Mouse (Mus musculus) limb, embryonic 11.5 days (tissue): ENCODE measurements at regions not wholly inside any gene's neighbourhood (a gene's known extent, or its start where the extent isn't known, plus 50 kb on each side); places are given as distances from the start of the nearest gene placed in this dataset.
"Not testable (repeated sequence)": the region's sequence is repeated elsewhere in the genome, so short reads cannot be mapped to it uniquely, and the experiment has no call there.

ENCODE experiments used
- ATAC-seq: fragments of 200-750 bp; cut with Nextera tagmentation; 2 replicates; pipeline ENCODE4 v1.8.0; 2017; ENCODE audit warnings: low read depth; ENCODE audit not compliant: insufficient number of reproducible peaks, low FRiP score, low TSS enrichment
- DNase-seq: peaks from one replicate; pipeline ENCODE4 v3.0.0-alpha.2; 2015; ENCODE audit warnings: low spot score
- H3K27ac ChIP-seq: fragments of 300-500 bp; sonication (generic); replicated peaks from 2 replicates; pipeline ENCODE4 v1.5.1; 2014; ENCODE audit warnings: low read depth, mild to moderate bottlenecking, low read length
- H3K27me3 ChIP-seq: fragments of 300-500 bp; sonication (generic); 2 replicates; pipeline ENCODE4 v1.6.1; 2014; ENCODE audit warnings: mild to moderate bottlenecking, low read length, mixed read lengths; ENCODE audit not compliant: control insufficient read depth, insufficient read depth
- H3K36me3 ChIP-seq: fragments of 300-500 bp; sonication (generic); 2 replicates; pipeline ENCODE4 v1.6.1; 2014; ENCODE audit warnings: mild to moderate bottlenecking, low read length, moderate library complexity, mixed read lengths; ENCODE audit not compliant: control insufficient read depth, insufficient read depth
- H3K4me1 ChIP-seq: fragments of 300-500 bp; sonication (generic); 2 replicates; pipeline ENCODE4 v1.6.1; 2014; ENCODE audit warnings: low read length, mixed read lengths; ENCODE audit not compliant: control insufficient read depth, insufficient read depth
- H3K4me2 ChIP-seq: fragments of 300-500 bp; sonication (generic); 2 replicates; pipeline ENCODE4 v1.6.1; 2014; ENCODE audit warnings: low read depth, mild to moderate bottlenecking, moderate library complexity; ENCODE audit not compliant: severe bottlenecking
- H3K4me3 ChIP-seq: fragments of 300-500 bp; sonication (generic); 2 replicates; pipeline ENCODE4 v1.5.1; 2014; ENCODE audit warnings: low read depth, low read length
- H3K9ac ChIP-seq: fragments of 300-500 bp; sonication (generic); 2 replicates; pipeline ENCODE4 v1.6.1; 2014; ENCODE audit warnings: mild to moderate bottlenecking, low read length
- H3K9me3 ChIP-seq: fragments of 300-500 bp; sonication (generic); 2 replicates; pipeline ENCODE4 v1.6.1; 2016; ENCODE audit warnings: low read length; ENCODE audit not compliant: control insufficient read depth
- WGBS: fragments of 180-500 bp; shearing (Covaris S2); extraction: QIAGEN DNeasy Blood & Tissue Kit; methylation state at CpG from one replicate; pipeline ENCODE4 v1.1.7; 2014; 5-methylcytosine and 5-hydroxymethylcytosine counted together

DNA sequence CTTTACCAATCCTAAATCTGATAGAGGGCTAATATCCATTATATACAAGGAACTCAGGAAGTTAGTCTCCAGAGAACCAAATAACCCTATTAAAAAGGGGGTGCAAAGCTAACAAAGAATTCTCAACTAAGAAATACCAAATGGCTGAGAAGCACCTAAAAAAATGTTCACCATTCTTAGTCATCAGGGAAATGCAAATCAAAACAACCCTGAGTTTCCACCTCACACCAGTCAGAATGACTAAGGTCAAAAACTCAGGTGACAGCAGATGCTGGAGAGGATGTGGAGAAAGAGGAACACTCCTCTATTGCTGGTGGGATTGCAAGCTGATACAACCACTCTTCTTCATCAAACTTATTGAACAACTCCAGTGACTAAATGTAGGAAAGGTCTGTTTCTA is 154.9 kb upstream of the Intu start:
- not testable (repeated sequence) for H3K27me3 ChIP-seq, ATAC-seq, DNase-seq, H3K9ac ChIP-seq, H3K27ac ChIP-seq, H3K36me3 ChIP-seq, H3K9me3 ChIP-seq, H3K4me3 ChIP-seq, H3K4me2 ChIP-seq, H3K4me1 ChIP-seq

DNA sequence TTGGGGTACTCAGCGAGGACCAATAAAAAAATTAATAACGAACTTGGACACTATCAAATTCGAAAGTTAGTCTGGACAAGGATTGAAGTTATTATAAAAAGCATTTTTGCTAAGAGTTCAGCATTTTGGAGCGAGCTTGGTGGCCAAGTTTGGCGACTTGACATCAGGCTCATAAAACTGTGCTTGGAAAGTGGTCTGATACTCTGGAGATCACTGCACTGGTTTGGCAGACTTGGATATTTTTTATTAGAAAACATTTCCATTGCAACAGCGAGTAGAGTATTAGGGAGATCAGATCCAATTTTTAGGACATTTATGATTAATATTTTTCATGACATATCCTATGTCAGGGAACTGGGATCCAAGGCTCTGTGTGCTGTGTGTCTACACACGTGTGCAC is 153.7 kb upstream of the Intu start:
- H3K27me3 ChIP-seq = no peaks in the 10 kb centered on the region
- H3K4me2 ChIP-seq = no peak overlapping the region
- no peak overlapping the region for H3K9ac ChIP-seq
- H3K27ac ChIP-seq = no peak overlapping the region
- no peaks in the 10 kb centered on the region for H3K4me1 ChIP-seq
- no peaks in the 10 kb centered on the region for H3K9me3 ChIP-seq
- no peak for DNase-seq
- H3K36me3 ChIP-seq = no peaks in the 10 kb centered on the region
- no peak overlapping the region for H3K4me3 ChIP-seq
- 79% methylated on average over 7 of the region's 7 CpGs for WGBS
- ATAC-seq = no peak

DNA sequence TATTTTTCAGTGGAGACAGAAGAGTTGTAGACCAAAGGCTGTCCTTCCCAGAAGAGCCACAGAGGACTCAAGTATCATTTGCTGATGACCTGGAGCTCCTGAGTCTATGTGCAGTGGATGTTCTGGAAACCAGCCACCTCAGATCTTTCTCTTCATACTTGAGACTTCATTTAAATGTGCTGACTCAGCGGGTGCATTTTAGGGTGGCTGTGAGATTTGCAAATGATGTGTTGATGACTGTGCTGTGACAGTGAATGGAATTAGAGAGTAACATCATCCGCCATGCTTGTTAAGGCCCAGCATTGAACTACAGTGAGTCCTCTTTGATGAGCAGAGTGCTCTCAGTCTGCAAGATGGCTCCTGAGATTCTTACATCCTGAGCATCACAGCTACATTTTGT is 152.0 kb upstream of the Intu start:
- WGBS = 94% methylated on average over 2 of the region's 2 CpGs
- Histone ChIP-seq H3K4me2 (no peak overlapping the region), H3K4me1 (no peaks in the 10 kb centered on the region), H3K36me3 (no peaks in the 10 kb centered on the region), H3K4me3 (no peak overlapping the region), H3K27me3 (no peaks in the 10 kb centered on the region), H3K9me3 (no peaks in the 10 kb centered on the region), H3K27ac (no peak overlapping the region), H3K9ac (no peak overlapping the region)
- no peak for ATAC-seq
- no peak for DNase-seq

DNA sequence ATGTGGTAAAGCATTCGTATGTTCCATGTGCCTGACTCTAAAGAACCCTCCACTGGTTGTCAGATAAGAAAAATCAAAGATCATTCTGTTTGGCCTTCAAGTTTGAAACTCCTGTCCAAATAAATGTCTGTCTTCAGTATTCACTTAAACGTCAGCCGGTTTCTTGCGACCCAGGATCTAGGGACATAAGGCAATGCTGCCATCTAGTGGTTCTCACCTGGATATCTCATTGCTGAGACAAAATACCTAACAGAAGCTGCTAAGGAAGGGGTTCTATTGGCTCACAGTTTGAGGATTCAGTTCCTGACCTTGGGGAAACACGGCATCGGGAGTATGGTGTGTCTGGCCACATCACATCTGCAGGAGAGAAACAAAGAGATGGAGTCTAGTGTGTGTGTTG is 139.5 kb upstream of the Intu start:
- H3K36me3 ChIP-seq = no peaks in the 10 kb centered on the region
- H3K9ac ChIP-seq = no peak overlapping the region
- WGBS = 45% methylated on average over 6 of the region's 6 CpGs
- H3K4me3 ChIP-seq = no peak overlapping the region
- H3K27me3 ChIP-seq = no peaks in the 10 kb centered on the region
- H3K4me1 ChIP-seq = peaks cover 8% of the 10 kb centered on the region; the same call in 1 of the 2 replicates
- H3K9me3 ChIP-seq = no peaks in the 10 kb centered on the region
- H3K27ac ChIP-seq = no peak overlapping the region
- ATAC-seq (no peak), DNase-seq (peak; percentile 73)
- H3K4me2 ChIP-seq = no peak overlapping the region

DNA sequence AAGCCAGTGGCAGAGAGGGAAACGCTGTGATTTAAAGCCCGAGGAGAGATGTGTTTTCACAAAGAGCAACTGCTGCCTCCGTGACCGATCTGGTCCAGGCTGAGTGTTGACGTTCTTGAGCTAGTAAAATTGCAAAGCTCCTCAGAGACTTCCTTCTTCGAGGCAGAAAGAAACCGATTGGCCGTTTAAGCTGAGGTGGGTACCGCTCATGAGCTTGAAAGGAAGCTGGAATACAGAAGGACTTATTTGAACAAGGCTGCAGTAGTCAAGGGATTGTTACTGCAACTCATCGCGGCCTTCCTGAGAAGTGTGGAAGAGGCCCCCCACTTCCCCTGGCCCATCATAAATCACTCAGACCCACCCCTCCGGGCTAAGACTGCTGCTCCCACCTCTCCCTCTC is 132.9 kb upstream of the Intu start:
- H3K9me3 ChIP-seq = no peaks in the 10 kb centered on the region
- H3K36me3 ChIP-seq = no peaks in the 10 kb centered on the region
- WGBS = 27% methylated on average over 12 of the region's 12 CpGs
- peak overlapping the region; percentile 30 for H3K4me2 ChIP-seq
- no peak overlapping the region for H3K4me3 ChIP-seq
- peak overlapping the region; percentile 24; the same call in 1 of the 2 replicates for H3K9ac ChIP-seq
- DNase-seq = peak; percentile 62
- no peaks in the 10 kb centered on the region for H3K27me3 ChIP-seq
- peaks cover 12% of the 10 kb centered on the region; the same call in 1 of the 2 replicates for H3K4me1 ChIP-seq
- ATAC-seq = no peak
- no peak overlapping the region; the same call in 1 of the 2 replicates for H3K27ac ChIP-seq

DNA sequence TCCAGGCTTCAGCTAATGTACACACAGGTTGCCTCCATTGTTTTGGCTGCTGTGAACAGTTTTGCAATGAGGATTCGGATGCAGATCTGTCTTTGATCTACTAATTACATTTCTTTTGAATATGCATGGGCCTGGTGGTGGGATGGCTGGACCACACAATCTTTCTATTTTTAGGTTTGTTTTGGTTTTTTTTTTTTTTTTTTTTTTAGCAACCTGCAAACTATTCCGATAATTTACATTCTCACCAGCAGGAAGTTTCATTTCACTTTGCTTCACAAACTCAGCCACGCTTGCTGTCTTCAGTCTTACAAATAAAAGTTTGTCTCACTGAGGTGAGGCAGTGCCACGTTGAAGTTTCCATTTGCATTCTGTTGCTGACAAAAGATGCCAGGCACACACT is 127.7 kb upstream of the Intu start:
- Histone ChIP-seq H3K9me3 (no peaks in the 10 kb centered on the region), H3K9ac (no peak overlapping the region), H3K27ac (no peak overlapping the region), H3K4me3 (no peak overlapping the region), H3K4me1 (peaks cover 8% of the 10 kb centered on the region), H3K4me2 (no peak overlapping the region), H3K36me3 (no peaks in the 10 kb centered on the region), H3K27me3 (no peaks in the 10 kb centered on the region)
- WGBS = 88% methylated on average over 4 of the region's 4 CpGs
- no peak for ATAC-seq
- DNase-seq = no peak

DNA sequence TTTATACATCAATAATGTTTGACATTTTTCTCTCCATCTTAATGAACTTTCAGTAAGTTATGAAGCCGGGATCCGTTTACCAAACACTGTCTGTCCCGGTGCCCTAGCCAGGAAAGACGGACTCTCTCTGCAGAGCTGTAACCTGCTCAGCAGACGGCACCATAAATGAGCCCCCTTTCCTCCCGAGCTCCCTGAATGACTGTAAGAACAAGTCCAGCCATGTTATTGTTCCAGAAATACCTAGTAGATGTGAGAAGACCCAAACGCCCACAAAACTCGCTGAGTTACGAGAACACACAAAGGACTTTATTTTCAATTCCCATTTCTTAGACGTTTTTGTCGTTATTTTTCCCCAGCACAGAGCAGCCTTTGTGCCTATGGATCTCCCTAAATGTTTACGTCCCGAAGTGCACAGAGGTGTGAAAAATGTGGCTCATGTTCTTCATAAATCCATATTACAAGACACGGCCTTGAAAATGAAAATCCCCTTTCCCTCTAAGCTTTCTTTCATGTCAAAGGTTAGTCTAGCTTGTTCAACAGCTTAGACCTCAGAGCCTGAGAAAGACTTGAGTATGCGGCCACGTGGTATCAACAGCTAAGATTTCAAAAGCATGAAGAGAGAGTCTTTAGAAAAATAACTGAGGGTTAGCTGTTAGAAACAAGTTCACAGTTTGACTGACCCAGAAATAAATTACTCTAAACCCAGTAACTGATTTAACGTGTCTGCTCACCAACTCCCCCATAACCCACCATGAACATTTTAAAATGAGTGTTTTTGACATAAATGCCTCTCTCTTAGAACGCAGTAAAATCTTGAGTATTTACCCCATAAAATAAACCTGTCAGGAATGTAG is 125.8 kb upstream of the Intu start:
- ATAC-seq = peak; percentile 66
- Histone ChIP-seq H3K9me3 (no peaks in the 10 kb centered on the region), H3K4me2 (no peak overlapping the region), H3K27me3 (no peaks in the 10 kb centered on the region), H3K36me3 (no peaks in the 10 kb centered on the region), H3K4me3 (no peak overlapping the region), H3K9ac (no peak overlapping the region), H3K4me1 (peaks cover 8% of the 10 kb centered on the region), H3K27ac (peak overlapping the region; percentile 55)
- peak; percentile 47 for DNase-seq
- 49% methylated on average over 18 of the region's 18 CpGs for WGBS

DNA sequence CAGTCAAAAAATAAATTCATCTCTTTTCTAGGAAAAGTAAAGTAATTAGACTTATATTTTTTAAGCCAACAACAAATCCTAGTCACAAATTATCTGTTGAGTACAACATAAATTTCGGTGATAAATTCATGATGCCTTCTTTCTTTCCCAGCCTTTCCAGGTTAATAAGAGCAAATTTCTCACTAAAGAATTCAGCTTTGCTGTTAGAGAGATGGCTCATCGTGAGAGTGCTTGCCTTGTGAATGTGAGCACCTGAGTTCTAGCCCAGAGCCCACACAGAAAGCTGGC is 125.2 kb upstream of the Intu start:
- ATAC-seq (no peak), DNase-seq (no peak)
- Histone ChIP-seq H3K27ac (no peak overlapping the region), H3K4me1 (peaks cover 8% of the 10 kb centered on the region), H3K9me3 (no peaks in the 10 kb centered on the region), H3K9ac (no peak overlapping the region), H3K4me3 (no peak overlapping the region), H3K36me3 (no peaks in the 10 kb centered on the region), H3K4me2 (no peak overlapping the region), H3K27me3 (no peaks in the 10 kb centered on the region)
- 64% methylated on average over 2 of the region's 2 CpGs for WGBS

DNA sequence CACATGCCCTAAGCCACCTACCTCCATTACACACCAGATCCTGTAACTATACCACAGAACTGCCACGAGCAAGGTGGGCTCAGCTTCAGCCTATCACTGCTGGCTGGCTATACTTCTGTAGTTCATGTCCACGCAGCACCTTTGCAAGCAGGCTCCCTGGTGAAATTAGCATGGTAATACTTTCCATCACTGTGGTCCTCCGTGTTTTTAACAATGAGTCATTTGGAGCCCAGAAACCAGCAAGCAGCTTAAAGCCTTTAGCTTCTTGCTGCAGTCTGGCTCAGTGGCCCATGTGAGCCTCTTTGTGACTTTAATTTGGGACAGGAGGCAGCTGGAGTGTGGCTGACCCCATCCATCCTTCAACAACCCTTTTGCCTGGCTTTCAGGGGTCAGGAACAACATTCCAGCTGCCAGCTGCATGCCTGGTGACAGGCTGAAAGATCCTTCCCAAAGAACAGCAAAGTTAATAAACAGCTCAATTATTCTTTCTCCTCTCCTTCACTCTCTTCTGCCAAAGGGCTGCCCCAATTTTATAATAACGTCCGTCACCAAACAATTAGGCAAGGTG is 122.1 kb upstream of the Intu start:
- WGBS = 28% methylated on average over 5 of the region's 5 CpGs

More for the DNA sequence above, 122.1 kb upstream of the Intu start:
- peaks cover 12% of the 10 kb centered on the region for H3K4me1 ChIP-seq
- no peaks in the 10 kb centered on the region for H3K36me3 ChIP-seq
- no peak overlapping the region for H3K27ac ChIP-seq
- DNase-seq (peak; percentile 68), ATAC-seq (no peak)
- H3K9me3 ChIP-seq = no peaks in the 10 kb centered on the region
- no peak overlapping the region for H3K9ac ChIP-seq
- H3K4me2 ChIP-seq = no peak overlapping the region
- no peaks in the 10 kb centered on the region for H3K27me3 ChIP-seq
- no peak overlapping the region for H3K4me3 ChIP-seq
